Comparison of ENCODE assay signal across 33 mouse cellular contexts in the genomic region with DNA sequence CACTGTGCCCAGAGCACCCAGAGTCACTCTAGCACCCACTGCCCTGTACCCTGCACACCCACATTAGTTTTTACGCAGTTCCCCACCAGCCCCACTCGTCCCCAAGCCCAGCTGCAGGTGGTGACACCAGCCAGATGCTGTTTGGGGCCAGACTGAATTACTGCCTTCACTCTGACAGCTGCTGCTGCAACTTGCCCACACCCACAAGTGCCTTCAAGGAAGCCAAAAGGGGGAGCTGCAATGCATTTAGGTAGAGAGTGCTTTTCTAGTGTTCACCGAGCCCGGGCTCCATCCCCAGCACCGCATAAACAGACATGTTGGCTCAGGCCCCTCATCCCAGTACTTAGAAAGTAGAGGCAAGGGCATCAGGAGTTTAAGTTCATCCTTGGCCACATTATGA. TPM values are rescaled to one million over a fixed set of nuclear protein-coding genes. Genes with fewer than 3 reads are reported as not detected.
A peak's percentile ranks its signal among the peaks of the same experiment; 100 is the strongest.
DNase-seq lines count a peak whose midpoint lies in the region; TF ChIP-seq lines count a peak whose summit lies in the region.
"Had no signal": no experiment of that assay in that cellular context is flagged by ENCODE, and none has a peak within 500 bp of the region (broad histone marks: within the 10 kb centered on the region; RNA-seq: fewer than 3 reads in every experiment).

No protein-coding gene starts in this region.

- H3K36me3 ChIP-seq in embryonic facial prominence, embryonic 10.5 days (replicated peaks): no peaks in the 10 kb centered on the region
- no peaks in the 10 kb centered on the region for H3K36me3 ChIP-seq in heart, adult 2 months (ENCODE audit: control insufficient read depth, insufficient read depth, low read length)
- H3K36me3 ChIP-seq: embryonic facial prominence, embryonic 13.5 days; forebrain, embryonic 10.5 days; forebrain, embryonic 15.5 days; heart, embryonic 10.5 days; heart, embryonic 15.5 days; liver, embryonic 13.5 days; neural tube, embryonic 15.5 days had no signal

- TF ChIP-seq POLR2A in heart, adult 2 months (IDR thresholded peaks at IDR 0.05; ENCODE audit: insufficient read depth, low read depth, low read length): no peak

- peaks cover 50% of the 10 kb centered on the region for H3K4me1 ChIP-seq in embryonic facial prominence, embryonic 10.5 days
- peaks cover 4% of the 10 kb centered on the region for H3K4me1 ChIP-seq in heart, adult 2 months (ENCODE audit: control insufficient read depth, insufficient read depth, low read length)

- no peak overlapping the region for H3K27ac ChIP-seq in embryonic facial prominence, embryonic 10.5 days (replicated peaks)
- H3K27ac ChIP-seq in heart, adult 2 months: no peak overlapping the region
- H3K27ac ChIP-seq: embryonic facial prominence, embryonic 13.5 days; forebrain, embryonic 10.5 days; forebrain, embryonic 15.5 days; gastrocnemius, adult 2 months; heart, embryonic 10.5 days; heart, embryonic 15.5 days; liver, embryonic 13.5 days; neural tube, embryonic 15.5 days had no signal

- TF ChIP-seq CTCF in heart, adult 2 months (IDR thresholded peaks at IDR 0.05): no peak

- no peak overlapping the region for H3K9ac ChIP-seq in heart, adult 2 months (ENCODE audit: low read depth, low read length)
- H3K9ac ChIP-seq: embryonic facial prominence, embryonic 13.5 days; forebrain, embryonic 15.5 days; heart, embryonic 15.5 days; liver, embryonic 13.5 days; lung, embryonic 14.5 days; neural tube, embryonic 15.5 days had no signal

- WGBS in embryonic facial prominence, embryonic 10.5 days: 52% methylated on average over 5 of the region's 5 CpGs
- WGBS in heart, adult 2 months: 79% methylated on average over 5 of the region's 5 CpGs

- H3K4me3 ChIP-seq in embryonic facial prominence, embryonic 10.5 days: 0 out of 2 replicates have a peak overlapping the region, but pooled peaks have one; percentile 3
- no peak overlapping the region for H3K4me3 ChIP-seq in heart, adult 2 months
- H3K4me3 ChIP-seq: gastrocnemius, adult 2 months; heart, embryonic 10.5 days; liver, embryonic 13.5 days; neural tube, embryonic 15.5 days had no signal

- intact Hi-C loops in heart, adult 2 months (cut with DNase I): loop anchor here (5.0 kb wide), 2 partner anchors 35 to 75 kb away; no protein-coding TSS in a partner anchor

- DNase-seq in kidney, postnatal 10 days: peak; percentile 15
- DNase-seq in kidney, adult 8-10 months: no peak
- no peak for DNase-seq in embryonic facial prominence, embryonic 10.5 days (ENCODE audit: low spot score)
- peak; percentile 86 for DNase-seq in thymus, postnatal 0 days (ENCODE audit: low spot score)
- DNase-seq in thymus, postnatal 4 days: peak; percentile 72
- DNase-seq in heart, adult 2 months: no peak
- DNase-seq in gastrocnemius, postnatal 4 days (ENCODE audit: low spot score in 2 of 2): no peak
- DNase-seq: adrenal gland, postnatal 10 days; cerebellum, adult 8-10 months; embryo, embryonic 11 days; gastrocnemius, adult 2 months; kidney, adult 18-20 months; kidney, postnatal 4 days; liver, embryonic 13.5 days; lung, embryonic 14.5 days; lung, postnatal 14 days; midbrain, embryonic 14.5 days; retina, postnatal 1 day; right cerebral cortex, postnatal 25 days had no signal

- peaks cover 82% of the 10 kb centered on the region for H3K27me3 ChIP-seq in embryonic facial prominence, embryonic 10.5 days (replicated peaks; ENCODE audit: low read depth, poor library complexity, severe bottlenecking)
- no peaks in the 10 kb centered on the region for H3K27me3 ChIP-seq in heart, adult 2 months (ENCODE audit: control insufficient read depth, insufficient read depth, low read length)
- H3K27me3 ChIP-seq: Patski had no signal

- H3K9me3 ChIP-seq in embryonic facial prominence, embryonic 10.5 days: no peaks in the 10 kb centered on the region
- H3K9me3 ChIP-seq: embryonic facial prominence, embryonic 13.5 days; forebrain, embryonic 10.5 days; forebrain, embryonic 15.5 days; heart, embryonic 10.5 days; heart, embryonic 15.5 days; liver, embryonic 13.5 days; neural tube, embryonic 15.5 days had no signal

- H3K79me2 ChIP-seq in heart, adult 2 months (replicated peaks; ENCODE audit: control insufficient read depth, insufficient read depth, low read length): no peaks in the 10 kb centered on the region

- TF ChIP-seq EP300 in heart, adult 2 months (IDR thresholded peaks at IDR 0.05; ENCODE audit: insufficient read depth, low read depth, low read length): no peak

RNA-seq across cellular contexts. Expression of a gene that starts 4.9 kb away (rescaled TPM):
- polyA plus RNA-seq in embryonic facial prominence, embryonic 10.5 days (2016; fragmentation: Nextera tagmentation; extraction: Ambion mirVana): 1.9 and 2.2 TPM in 2 replicates
- 5.4 and 6.0 TPM in 2 replicates for polyA plus RNA-seq in thymus, postnatal 0 days (2015; fragmentation: Nextera tagmentation; extraction: Ambion mirVana)
- total RNA-seq in heart, adult 2 months (2021): 1 to 10 TPM; 3.8 to 4.7 TPM
- polyA plus RNA-seq in heart, adult 2 months (2012; rRNA removed): 9.7 and 11.9 TPM in 2 replicates
- total RNA-seq in gastrocnemius, postnatal 4 days (2021): 1 to 10 TPM; 1.1 to 2.1 TPM

RNA-seq across cellular contexts. Expression of a gene that starts 8.8 kb away (rescaled TPM):
- polyA plus RNA-seq in embryonic facial prominence, embryonic 10.5 days (2016; fragmentation: Nextera tagmentation; extraction: Ambion mirVana): 0.05 TPM in 1 of 2 replicates, not detected in the other
- polyA plus RNA-seq in thymus, postnatal 0 days (2015; fragmentation: Nextera tagmentation; extraction: Ambion mirVana): 31.6 and 32.5 TPM in 2 replicates
- total RNA-seq in heart, adult 2 months (2021): not detected
- polyA plus RNA-seq in heart, adult 2 months (2012; rRNA removed): 0.08 and 0.20 TPM in 2 replicates
- not detected for total RNA-seq in gastrocnemius, postnatal 4 days (2021)
- total RNA-seq: gastrocnemius, adult 2 months; heart, postnatal 25 days; monocyte, adult 5-6 weeks had no signal
- polyA plus RNA-seq: embryonic facial prominence, embryonic 13.5 days; forebrain, embryonic 10.5 days; heart, embryonic 10.5 days; hindbrain, embryonic 11.5 days; hindbrain, embryonic 16.5 days; kidney, embryonic 16.5 days; limb, embryonic 11.5 days; lung, embryonic 14.5 days; Patski had no signal

RNA-seq across cellular contexts. Expression of a gene that starts 11.4 kb away (rescaled TPM):
- 127 and 129 TPM in 2 replicates for polyA plus RNA-seq in embryonic facial prominence, embryonic 10.5 days (2016; fragmentation: Nextera tagmentation; extraction: Ambion mirVana)
- polyA plus RNA-seq in thymus, postnatal 0 days (2015; fragmentation: Nextera tagmentation; extraction: Ambion mirVana): 50.5 and 51.3 TPM in 2 replicates
- 10 to 100 TPM; 51.4 to 55.6 TPM for total RNA-seq in heart, adult 2 months (2021)
- 31.4 and 36.6 TPM in 2 replicates for polyA plus RNA-seq in heart, adult 2 months (2012; rRNA removed)
- total RNA-seq in gastrocnemius, postnatal 4 days (2021): 10 to 100 TPM; 42.1 to 50.8 TPM

RNA-seq across cellular contexts. Expression of a gene that starts 15.2 kb away (rescaled TPM):
- polyA plus RNA-seq in embryonic facial prominence, embryonic 10.5 days (2016; fragmentation: Nextera tagmentation; extraction: Ambion mirVana): 125 and 126 TPM in 2 replicates
- polyA plus RNA-seq in thymus, postnatal 0 days (2015; fragmentation: Nextera tagmentation; extraction: Ambion mirVana): 74.1 and 80.0 TPM in 2 replicates
- total RNA-seq in heart, adult 2 months (2021): 10 to 100 TPM; 22.9 to 23.6 TPM
- polyA plus RNA-seq in heart, adult 2 months (2012; rRNA removed): 41.4 and 48.0 TPM in 2 replicates
- total RNA-seq in gastrocnemius, postnatal 4 days (2021): 10 to 100 TPM; 45.0 to 52.5 TPM

RNA-seq across cellular contexts. Expression of a gene that starts 27.1 kb away (rescaled TPM):
- 0.46 TPM in 1 of 2 replicates, not detected in the other for polyA plus RNA-seq in embryonic facial prominence, embryonic 10.5 days (2016; fragmentation: Nextera tagmentation; extraction: Ambion mirVana)
- 0.23 TPM in 1 of 2 replicates, not detected in the other for polyA plus RNA-seq in thymus, postnatal 0 days (2015; fragmentation: Nextera tagmentation; extraction: Ambion mirVana)
- not detected for total RNA-seq in heart, adult 2 months (2021)
- polyA plus RNA-seq in heart, adult 2 months (2012; rRNA removed): not detected in 2 replicates
- total RNA-seq in gastrocnemius, postnatal 4 days (2021): not detected
- total RNA-seq: adrenal gland, postnatal 10 days; gastrocnemius, adult 2 months; granulocyte monocyte progenitor cell, adult 5-6 weeks; heart, postnatal 25 days; monocyte, adult 5-6 weeks had no signal
- polyA plus RNA-seq: liver, embryonic 13.5 days had no signal

Comparison
In these comparisons a context has a peak if more than half of its experiments do, and no peak if none do; other contexts are left out.
1. DNase-seq: peak in kidney, postnatal 10 days (single experiment), thymus, postnatal 0 days (single experiment) and thymus, postnatal 4 days (single experiment); none in kidney, adult 8-10 months (0 of 2), embryonic facial prominence, embryonic 10.5 days (single experiment), heart, adult 2 months (0 of 2) and gastrocnemius, postnatal 4 days (0 of 2).
2. RNA of a gene that starts 8.8 kb away (polyA plus RNA-seq): 31.6 to 32.5 TPM in thymus, postnatal 0 days; 0.08 to 0.20 TPM in heart, adult 2 months and 0.05 TPM in embryonic facial prominence, embryonic 10.5 days; every median in the first group is over 10 times any median in the second.